Mouse (Mus musculus) right cerebral cortex, postnatal 36 days (tissue): ENCODE measurements around the gene B3galt1.

Experiments
- DNase-seq, 2 experiments: peaks; one replicate each; pipeline ENCODE4 v3.0.0; 2022; ENCODE audit warnings: low spot score in 2 of 2, mixed read lengths in 1 of 2

Gene B3galt1

GRCm38 (mm10) chr2:67948408-67948807 is 382.7 kb downstream of the B3galt1 start:
- DNase-seq, result no peak

GRCm38 (mm10) chr2:67956182-67956581 is 390.5 kb downstream of the B3galt1 start:
- DNase-seq, result no peak

- DNase-seq, result no peak
Measured at GRCm38 (mm10) chr2:67957561-67957960, 391.9 kb downstream of the B3galt1 start.

GRCm38 (mm10) chr2:67960711-67961110 is 395.0 kb downstream of the B3galt1 start:
- no peak for DNase-seq

- no peak for DNase-seq
Measured at GRCm38 (mm10) chr2:67968812-67969211, 403.1 kb downstream of the B3galt1 start.

- DNase-seq, result peak; percentile 8 to 16
Measured at GRCm38 (mm10) chr2:67971091-67971490, 405.4 kb downstream of the B3galt1 start.

GRCm38 (mm10) chr2:67971576-67971975 is 405.9 kb downstream of the B3galt1 start:
- DNase-seq, result peak; percentile 59 to 68

GRCm38 (mm10) chr2:67975764-67976163 is 410.1 kb downstream of the B3galt1 start:
- DNase-seq, result no peak

- no peak for DNase-seq
Measured at GRCm38 (mm10) chr2:67976488-67976887, 410.8 kb downstream of the B3galt1 start.

GRCm38 (mm10) chr2:67977620-67978262 is 412.1 kb downstream of the B3galt1 start:
- no peak for DNase-seq

GRCm38 (mm10) chr2:67983563-67983962 is 417.9 kb downstream of the B3galt1 start:
- DNase-seq, result no peak

GRCm38 (mm10) chr2:67985133-67985532 is 419.5 kb downstream of the B3galt1 start:
- no peak for DNase-seq

GRCm38 (mm10) chr2:67993421-67993820 is 427.8 kb downstream of the B3galt1 start:
- DNase-seq, result no peak

GRCm38 (mm10) chr2:68003091-68003490 is 437.4 kb downstream of the B3galt1 start:
- no peak for DNase-seq

GRCm38 (mm10) chr2:68005210-68005609 is 439.5 kb downstream of the B3galt1 start:
- no peak for DNase-seq

- peak in 1 of 2 experiments; percentile 10 for DNase-seq
Measured at GRCm38 (mm10) chr2:68005711-68006110, 440.0 kb downstream of the B3galt1 start.

GRCm38 (mm10) chr2:68011336-68011735 is 445.7 kb downstream of the B3galt1 start:
- no peak for DNase-seq

GRCm38 (mm10) chr2:68020251-68020680 is 454.6 kb downstream of the B3galt1 start:
- peak in 1 of 2 experiments; percentile 27 for DNase-seq

- DNase-seq, result no peak
Measured at GRCm38 (mm10) chr2:68021541-68022152, 456.0 kb downstream of the B3galt1 start.

GRCm38 (mm10) chr2:68028811-68029210 is 463.1 kb downstream of the B3galt1 start:
- no peak for DNase-seq

GRCm38 (mm10) chr2:68034711-68035110 is 469.0 kb downstream of the B3galt1 start:
- DNase-seq, result peak; percentile 21 to 67

- DNase-seq, result peak in 1 of 2 experiments; percentile 18
Measured at GRCm38 (mm10) chr2:68040752-68041151, 475.1 kb downstream of the B3galt1 start.

GRCm38 (mm10) chr2:68052481-68052880 is 486.8 kb downstream of the B3galt1 start:
- DNase-seq, result no peak
